Mouse (Mus musculus) embryonic fibroblast, embryonic 13.5 days (primary cell): Measurements from ENCODE around the gene Tex14. TPM values are rescaled to one million over a fixed set of nuclear protein-coding genes. Genes with fewer than 3 reads are reported as not detected.
"Not testable (repeated sequence)": the region's sequence is repeated elsewhere in the genome, so short reads cannot be mapped to it uniquely, and the experiment has no call there.

Experiments
- H3K27ac ChIP-seq: 2 replicates; pipeline ENCODE4 v1.5.1; 2012; ENCODE audit warnings: low read length, control low read depth, inconsistent platforms; ENCODE audit not compliant: insufficient read depth
- H3K4me1 ChIP-seq: 2 replicates; pipeline ENCODE4 v1.6.1; 2011; ENCODE audit warnings: low read length; ENCODE audit not compliant: control insufficient read depth, insufficient read depth
- H3K4me3 ChIP-seq: 2 replicates; pipeline ENCODE4 v1.5.1; 2011; ENCODE audit warnings: mild to moderate bottlenecking, control low read depth, low read length; ENCODE audit not compliant: insufficient read depth
- CTCF ChIP-seq: IDR thresholded peaks from 2 replicates; pipeline ENCODE4 v1.5.1; 2011; ENCODE audit warnings: mild to moderate bottlenecking, control low read depth, low read length, moderate library complexity, borderline replicate concordance; ENCODE audit not compliant: insufficient read depth
- POLR2A ChIP-seq: IDR thresholded peaks from 2 replicates; pipeline ENCODE4 v1.6.1; 2011; ENCODE audit warnings: low read depth, mild to moderate bottlenecking, control low read depth, low read length, moderate library complexity
- polyA plus RNA-seq: library from polyadenylated mRNA; stranded (reverse); fragments of >200 nt; gene quantifications from 2 replicates; pipeline ENCODE4 v1.2.4, GENCODE M21; 2011; ENCODE audit warnings: low read depth; ENCODE audit not compliant: missing spikeins, insufficient read length

The Tex14 gene
- polyA plus RNA-seq, 1 experiment: 0.11 TPM

GRCm38 (mm10) chr11:87426121-87426449 lies 21.2 kb downstream of the Tex14 start:
- no peak overlapping the region for H3K27ac ChIP-seq
- H3K4me3 ChIP-seq: 0 out of 2 replicates have a peak overlapping the region, but pooled peaks have one; percentile 23
- H3K4me1 ChIP-seq: no peaks in the 10 kb centered on the region
- TF ChIP-seq POLR2A (no peak), CTCF (no peak)

- not testable (repeated sequence) for H3K4me3 ChIP-seq, H3K4me1 ChIP-seq
- TF ChIP-seq POLR2A: peak; percentile 99
- peak overlapping the region; percentile 73; the same call in 1 of the 2 replicates for H3K27ac ChIP-seq
Observed at GRCm38 (mm10) chr11:87426450-87427250, 21.8 kb downstream of the Tex14 start.

GRCm38 (mm10) chr11:87427273-87428050 lies 22.6 kb downstream of the Tex14 start:
- Histone ChIP-seq H3K27ac (no peak overlapping the region), H3K4me1 (no peaks in the 10 kb centered on the region), H3K4me3 (no peak overlapping the region)
- no peak for TF ChIP-seq CTCF
- peak; percentile 92 for TF ChIP-seq POLR2A

- TF ChIP-seq CTCF (no peak), POLR2A (no peak)
- no peak overlapping the region for H3K4me3 ChIP-seq
- H3K4me1 ChIP-seq: no peaks in the 10 kb centered on the region
- H3K27ac ChIP-seq: no peak overlapping the region
Observed at GRCm38 (mm10) chr11:87428051-87428673, 23.3 kb downstream of the Tex14 start.

GRCm38 (mm10) chr11:87429363-87429762 lies 24.5 kb downstream of the Tex14 start:
- Histone ChIP-seq H3K4me1 (no peaks in the 10 kb centered on the region), H3K27ac (no peak overlapping the region), H3K4me3 (no peak overlapping the region)
- no peak for TF ChIP-seq POLR2A
- TF ChIP-seq CTCF: no peak

GRCm38 (mm10) chr11:87430374-87430773 lies 25.5 kb downstream of the Tex14 start:
- no peak overlapping the region for H3K4me3 ChIP-seq
- no peak overlapping the region for H3K27ac ChIP-seq
- no peaks in the 10 kb centered on the region for H3K4me1 ChIP-seq
- no peak for TF ChIP-seq POLR2A
- TF ChIP-seq CTCF: no peak

- H3K4me3 ChIP-seq, H3K4me1 ChIP-seq: not testable (repeated sequence)
Observed at GRCm38 (mm10) chr11:87431813-87432212, 26.9 kb downstream of the Tex14 start.

GRCm38 (mm10) chr11:87432447-87432846 lies 27.6 kb downstream of the Tex14 start:
- Histone ChIP-seq H3K27ac (no peak overlapping the region), H3K4me1 (no peaks in the 10 kb centered on the region), H3K4me3 (no peak overlapping the region)
- no peak for TF ChIP-seq POLR2A
- TF ChIP-seq CTCF: no peak

More at GRCm38 (mm10) chr11:87431813-87432212, 26.9 kb downstream of the Tex14 start:
- not testable (repeated sequence) for H3K27ac ChIP-seq

GRCm38 (mm10) chr11:87432933-87433669 lies 28.2 kb downstream of the Tex14 start:
- TF ChIP-seq POLR2A: no peak
- Histone ChIP-seq H3K27ac (no peak overlapping the region), H3K4me1 (no peaks in the 10 kb centered on the region), H3K4me3 (no peak overlapping the region)

GRCm38 (mm10) chr11:87435107-87435506 lies 30.2 kb downstream of the Tex14 start:
- H3K4me3 ChIP-seq, H3K4me1 ChIP-seq, H3K27ac ChIP-seq: not testable (repeated sequence)
